Mouse (Mus musculus) ES-E14 (cell line): ENCODE measurements around the gene Psmd2. TPM values are rescaled to one million over a fixed set of nuclear protein-coding genes. Genes with fewer than 3 reads are reported as not detected.

Experiments
- DNase-seq: peaks from one replicate; pipeline ENCODE4 v3.0.0-alpha.2; 2013; ENCODE audit warnings: low read depth, low spot score
- H3K27ac ChIP-seq: 2 replicates; pipeline ENCODE4 v1.5.1; 2012; ENCODE audit warnings: low read depth, mild to moderate bottlenecking, low read length, moderate library complexity, mixed read lengths; ENCODE audit not compliant: poor library complexity, insufficient read depth, severe bottlenecking
- H3K36me3 ChIP-seq: 2 replicates; pipeline ENCODE4 v1.6.1; 2012; ENCODE audit warnings: mild to moderate bottlenecking, low read length, moderate library complexity, mixed read lengths; ENCODE audit not compliant: control insufficient read depth, poor library complexity, insufficient read depth, severe bottlenecking
- H3K4me1 ChIP-seq, 2 experiments: fragments of 150-350 bp in 1 of 2; sonication (generic) in 1 of 2; 2 replicates each; pipeline ENCODE4 v1.6.1; 2012; ENCODE audit warnings: low read length in 2 of 2, mild to moderate bottlenecking in 1 of 2, mixed read lengths in 1 of 2; ENCODE audit not compliant: control insufficient read depth in 2 of 2, insufficient read depth in 2 of 2, poor library complexity in 1 of 2
- H3K4me3 ChIP-seq, 2 experiments: fragments of 150-350 bp in 1 of 2; sonication (generic) in 1 of 2; 2 replicates each; pipeline ENCODE4 v1.5.1; 2012; ENCODE audit warnings: low read length in 2 of 2, low read depth in 1 of 2, mild to moderate bottlenecking in 1 of 2, mixed read lengths in 1 of 2; ENCODE audit not compliant: insufficient read depth in 1 of 2, poor library complexity in 1 of 2, severe bottlenecking in 1 of 2
- H3K9ac ChIP-seq: 2 replicates; pipeline ENCODE4 v1.6.1; 2012; ENCODE audit warnings: low read depth, mild to moderate bottlenecking, low read length, mixed read lengths; ENCODE audit not compliant: poor library complexity, insufficient read depth, severe bottlenecking
- H3K9me3 ChIP-seq: fragments of 150-350 bp; sonication (generic); 2 replicates; pipeline ENCODE4 v1.6.1; 2012; ENCODE audit warnings: low read depth, mild to moderate bottlenecking, low read length; ENCODE audit not compliant: control insufficient read depth, insufficient read depth
- CHD2 ChIP-seq: IDR thresholded peaks from 2 replicates; pipeline ENCODE4 v1.6.1; 2014; ENCODE audit warnings: mild to moderate bottlenecking, low read depth, low read length, inconsistent platforms
- HCFC1 ChIP-seq: IDR thresholded peaks from 2 replicates; pipeline ENCODE4 v1.6.1; 2012; ENCODE audit warnings: low read length, inconsistent platforms, borderline replicate concordance; ENCODE audit not compliant: insufficient read depth
- MAFK ChIP-seq: IDR thresholded peaks from 2 replicates; pipeline ENCODE4 v1.6.1; 2014; ENCODE audit warnings: mild to moderate bottlenecking, low read depth, low read length, inconsistent platforms; ENCODE audit not compliant: insufficient read depth
- ZC3H11A ChIP-seq: IDR thresholded peaks from 2 replicates; pipeline ENCODE4 v1.6.1; 2012; ENCODE audit warnings: low read depth, mild to moderate bottlenecking, inconsistent platforms, low read length, borderline replicate concordance
- ZNF384 ChIP-seq: IDR thresholded peaks from 2 replicates; pipeline ENCODE4 v1.6.1; 2012; ENCODE audit warnings: low read depth, low read length, inconsistent platforms
- in situ Hi-C, 2 experiments: fragments of 600-800 bp; cut with MboI; formaldehyde crosslinking; loops; one replicate each; pipeline ENCODE4 v1.15.1; 2025; ENCODE audit warnings: low sequenced_read_pairs in 2 of 2, inconsistent platforms in 1 of 2; ENCODE audit not compliant: unreplicated experiment in 2 of 2
- total RNA-seq: library from RNA; depleted of rRNA; stranded (reverse); fragments of 300-350 nt; gene quantifications from 2 replicates; pipeline ENCODE4 v1.2.3, GENCODE M21; 2012

The Psmd2 gene
- total RNA-seq, 1 experiment = 302 TPM

GRCm38 (mm10) chr16:20701729-20702521 is 50.5 kb downstream of the Psmd2 start:
- DNase-seq = no peak
- Histone ChIP-seq H3K27ac (peak overlapping the region; percentile 79), H3K4me1 (peaks cover 8 to 20% of the 10 kb centered on the region in 2 experiments), H3K4me3 (peak overlapping the region; percentile 65 to 67), H3K9me3 (no peaks in the 10 kb centered on the region), H3K36me3 (peaks cover 11% of the 10 kb centered on the region), H3K9ac (peak overlapping the region; percentile 65)
- TF ChIP-seq MAFK (no peak), ZNF384 (no peak), HCFC1 (no peak), ZC3H11A (no peak), CHD2 (no peak)
- in situ Hi-C loops = no loop called here

- peaks cover 16% of the 10 kb centered on the region for H3K36me3 ChIP-seq
These were observed 51.1 kb downstream of the Psmd2 start for GRCm38 (mm10) chr16:20702522-20702893.

GRCm38 (mm10) chr16:20703071-20703470 is 51.6 kb downstream of the Psmd2 start:
- peaks cover 21% of the 10 kb centered on the region for H3K36me3 ChIP-seq
- in situ Hi-C loops = no loop called here
- H3K27ac ChIP-seq = no peak overlapping the region
- no peaks in the 10 kb centered on the region for H3K9me3 ChIP-seq
- H3K4me1 ChIP-seq = peaks cover 8 to 31% of the 10 kb centered on the region in 2 experiments
- TF ChIP-seq ZNF384 (no peak), ZC3H11A (no peak), HCFC1 (no peak), CHD2 (no peak), MAFK (no peak)
- DNase-seq = no peak
- no peak overlapping the region for H3K4me3 ChIP-seq
- H3K9ac ChIP-seq = no peak overlapping the region

More at GRCm38 (mm10) chr16:20702522-20702893, 51.1 kb downstream of the Psmd2 start:
- in situ Hi-C loops = no loop called here
- Histone ChIP-seq H3K9ac (peak overlapping the region; percentile 65), H3K9me3 (no peaks in the 10 kb centered on the region), H3K4me1 (peaks cover 8 to 26% of the 10 kb centered on the region in 2 experiments), H3K4me3 (peak overlapping the region; percentile 65 to 67; a peak in 3 of 4 replicates), H3K27ac (peak overlapping the region; percentile 79)
- peak; percentile 66 for DNase-seq
- TF ChIP-seq MAFK (peak; percentile 18; the same call in 1 of the 2 replicates), ZNF384 (0 out of 2 replicates have a peak, but pooled peaks have one; percentile 12), ZC3H11A (0 out of 2 replicates have a peak, but pooled peaks have one; percentile 36), CHD2 (no peak), HCFC1 (no peak)

GRCm38 (mm10) chr16:20703699-20704400 is 52.4 kb downstream of the Psmd2 start:
- Histone ChIP-seq H3K4me3 (no peak overlapping the region), H3K36me3 (peaks cover 29% of the 10 kb centered on the region), H3K9me3 (no peaks in the 10 kb centered on the region), H3K9ac (no peak overlapping the region), H3K27ac (no peak overlapping the region), H3K4me1 (peaks cover 8 to 33% of the 10 kb centered on the region in 2 experiments)
- TF ChIP-seq ZNF384 (no peak), CHD2 (no peak), MAFK (no peak), HCFC1 (no peak), ZC3H11A (no peak)
- no peak for DNase-seq
- in situ Hi-C loops = no loop called here
